Mouse (Mus musculus): ENCODE results near the gene Yeats2. TPM values are rescaled to one million over a fixed set of nuclear protein-coding genes. Genes with fewer than 3 reads are reported as not detected.
"Not testable (repeated sequence)": the region's sequence is repeated elsewhere in the genome, so short reads cannot be mapped to it uniquely, and the experiment has no call there.

Gene Yeats2
- polyA plus RNA-seq, 1 experiment from 2014 or later, result 12.5 TPM

- H3K4me3 ChIP-seq (replicated peaks; ENCODE audit: low read depth, low read length), result no peak overlapping the region
- peaks cover 3% of the 10 kb centered on the region; the same call in 1 of the 2 replicates for H3K4me1 ChIP-seq (replicated peaks; ENCODE audit: insufficient read depth, low read length)
- no peak for ATAC-seq (replicated peaks; ENCODE audit: low FRiP score, low read depth)
- no peaks in the 10 kb centered on the region; the same call in none of the 2 replicates for H3K9me3 ChIP-seq (replicated peaks; ENCODE audit: low read length)
- H3K36me3 ChIP-seq (ENCODE audit: insufficient read depth, low read length), result peaks cover 10% of the 10 kb centered on the region
- H3K4me2 ChIP-seq (ENCODE audit: low read length), result peak overlapping the region; percentile 56; the same call in 1 of the 2 replicates
- H3K27me3 ChIP-seq (ENCODE audit: insufficient read depth, low read length), result no peaks in the 10 kb centered on the region
- no peak overlapping the region for H3K27ac ChIP-seq
- H3K9ac ChIP-seq (ENCODE audit: low read depth, low read length), result no peak overlapping the region
- 78% methylated on average over 6 of the region's 6 CpGs for WGBS
- TF ChIP-seq CTCF (IDR thresholded peaks at IDR 0.05; ENCODE audit: low read depth), result no peak
- peak; percentile 11 for DNase-seq (ENCODE audit: low spot score)
Observed at GRCm38 (mm10) chr16:20098866-20099629, 41.8 kb upstream of the Yeats2 start.

GRCm38 (mm10) chr16:20106996-20107395 lies 33.9 kb upstream of the Yeats2 start:
- DNase-seq (ENCODE audit: low spot score) (no peak), ATAC-seq (replicated peaks; ENCODE audit: low FRiP score, low read depth) (no peak)
- 94% methylated on average over 8 of the region's 8 CpGs for WGBS
- H3K27ac ChIP-seq, result no peak overlapping the region
- H3K4me2 ChIP-seq (ENCODE audit: low read length), result no peak overlapping the region
- no peaks in the 10 kb centered on the region for H3K27me3 ChIP-seq (ENCODE audit: insufficient read depth, low read length)
- H3K4me3 ChIP-seq (replicated peaks; ENCODE audit: low read depth, low read length), result no peak overlapping the region
- no peak for TF ChIP-seq CTCF (IDR thresholded peaks at IDR 0.05; ENCODE audit: low read depth)
- no peak overlapping the region for H3K9ac ChIP-seq (ENCODE audit: low read depth, low read length)
- H3K9me3 ChIP-seq (replicated peaks; ENCODE audit: low read length), result no peaks in the 10 kb centered on the region; the same call in none of the 2 replicates
- no peaks in the 10 kb centered on the region for H3K4me1 ChIP-seq (replicated peaks; ENCODE audit: insufficient read depth, low read length)
- peaks cover 37% of the 10 kb centered on the region for H3K36me3 ChIP-seq (ENCODE audit: insufficient read depth, low read length)

- peaks cover 31% of the 10 kb centered on the region for H3K36me3 ChIP-seq (ENCODE audit: insufficient read depth, low read length)
- ATAC-seq (replicated peaks; ENCODE audit: low FRiP score, low read depth), result no peak
- TF ChIP-seq CTCF (IDR thresholded peaks at IDR 0.05; ENCODE audit: low read depth), result peak; percentile 16; the same call in 1 of the 2 replicates
- H3K4me2 ChIP-seq (ENCODE audit: low read length), result no peak overlapping the region
- H3K9me3 ChIP-seq (replicated peaks; ENCODE audit: low read length), result no peaks in the 10 kb centered on the region; the same call in 1 of the 2 replicates
- DNase-seq (ENCODE audit: low spot score), result no peak
- no peak overlapping the region for H3K9ac ChIP-seq (ENCODE audit: low read depth, low read length)
- H3K27me3 ChIP-seq (ENCODE audit: insufficient read depth, low read length), result no peaks in the 10 kb centered on the region
- 95% methylated on average over 6 of the region's 6 CpGs for WGBS
- H3K27ac ChIP-seq, result no peak overlapping the region
- H3K4me1 ChIP-seq (replicated peaks; ENCODE audit: insufficient read depth, low read length), result no peaks in the 10 kb centered on the region
- no peak overlapping the region for H3K4me3 ChIP-seq (replicated peaks; ENCODE audit: low read depth, low read length)
Observed at GRCm38 (mm10) chr16:20108961-20109360, 31.9 kb upstream of the Yeats2 start.

GRCm38 (mm10) chr16:20112649-20113048 lies 28.2 kb upstream of the Yeats2 start:
- Histone ChIP-seq H3K27ac (no peak overlapping the region), H3K36me3 (ENCODE audit: insufficient read depth, low read length) (peaks cover 36% of the 10 kb centered on the region), H3K4me3 (replicated peaks; ENCODE audit: low read depth, low read length) (no peak overlapping the region), H3K4me2 (ENCODE audit: low read length) (no peak overlapping the region), H3K9ac (ENCODE audit: low read depth, low read length) (no peak overlapping the region), H3K9me3 (replicated peaks; ENCODE audit: low read length) (no peaks in the 10 kb centered on the region), H3K4me1 (replicated peaks; ENCODE audit: insufficient read depth, low read length) (no peaks in the 10 kb centered on the region), H3K27me3 (ENCODE audit: insufficient read depth, low read length) (no peaks in the 10 kb centered on the region)
- 87% methylated on average over 2 of the region's 2 CpGs for whole genome bisulfite sequencing
- no peak for TF ChIP-seq CTCF (IDR thresholded peaks at IDR 0.05; ENCODE audit: low read depth)
- ATAC-seq (replicated peaks; ENCODE audit: low FRiP score, low read depth), result no peak
- no peak for DNase-seq (ENCODE audit: low spot score)

GRCm38 (mm10) chr16:20116069-20116468 lies 24.8 kb upstream of the Yeats2 start:
- Histone ChIP-seq H3K27ac (no peak overlapping the region), H3K4me1 (replicated peaks; ENCODE audit: insufficient read depth, low read length) (no peaks in the 10 kb centered on the region), H3K9me3 (replicated peaks; ENCODE audit: low read length) (no peaks in the 10 kb centered on the region), H3K4me2 (ENCODE audit: low read length) (no peak overlapping the region), H3K27me3 (ENCODE audit: insufficient read depth, low read length) (no peaks in the 10 kb centered on the region), H3K36me3 (ENCODE audit: insufficient read depth, low read length) (peaks cover 44% of the 10 kb centered on the region), H3K9ac (ENCODE audit: low read depth, low read length) (no peak overlapping the region), H3K4me3 (replicated peaks; ENCODE audit: low read depth, low read length) (no peak overlapping the region)
- 86% methylated on average over 4 of the region's 4 CpGs for WGBS
- TF ChIP-seq CTCF (IDR thresholded peaks at IDR 0.05; ENCODE audit: low read depth), result no peak
- ATAC-seq (replicated peaks; ENCODE audit: low FRiP score, low read depth) (no peak), DNase-seq (ENCODE audit: low spot score) (no peak)

- not testable (repeated sequence) for H3K4me3 ChIP-seq (replicated peaks; ENCODE audit: low read depth, low read length); H3K27me3 ChIP-seq (ENCODE audit: insufficient read depth, low read length); DNase-seq (ENCODE audit: low spot score); H3K4me1 ChIP-seq (replicated peaks; ENCODE audit: insufficient read depth, low read length); ATAC-seq (replicated peaks; ENCODE audit: low FRiP score, low read depth); H3K27ac ChIP-seq; H3K9me3 ChIP-seq (replicated peaks; ENCODE audit: low read length); H3K9ac ChIP-seq (ENCODE audit: low read depth, low read length); H3K4me2 ChIP-seq (ENCODE audit: low read length)
- H3K36me3 ChIP-seq (ENCODE audit: insufficient read depth, low read length), result peaks cover 12% of the 10 kb centered on the region
- 68% methylated on average over 10 of the region's 10 CpGs for WGBS
Observed at GRCm38 (mm10) chr16:20126319-20126883, 14.5 kb upstream of the Yeats2 start.

Data from kidney, postnatal 0 days (tissue).